Mouse (Mus musculus): ENCODE data around the gene Pold2.
"Not testable (repeated sequence)": the region's sequence is repeated elsewhere in the genome, so short reads cannot be mapped to it uniquely, and the experiment has no call there.

Gene Pold2

DNA sequence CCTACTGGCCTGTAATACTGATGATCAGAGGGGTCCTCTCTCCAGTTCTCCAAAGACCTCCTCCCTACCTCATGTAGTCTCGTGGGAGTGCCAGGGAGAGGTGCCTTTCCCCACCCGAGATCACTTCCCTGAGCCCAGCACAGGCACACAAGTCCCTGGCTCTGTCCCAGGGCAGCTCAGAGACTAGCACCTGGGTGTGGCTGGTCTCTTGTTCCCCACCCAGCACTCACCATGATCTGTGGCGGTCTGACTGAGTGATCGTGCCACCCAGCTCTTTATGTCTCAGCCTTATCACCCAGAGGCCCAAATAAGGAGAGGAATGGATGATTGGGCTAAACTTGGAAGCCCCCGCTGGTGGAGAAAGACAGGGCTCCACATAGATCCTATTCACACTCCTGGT is 20.4 kb upstream of the Pold2 start, which contains the start of gene Myl7:
Myl7 (minus strand) TSS at position 252 of the 400 bp plus-strand sequence.
- in situ Hi-C loops (cut with MboI; ENCODE audit: low sequenced_read_pairs): no loop called here

DNA sequence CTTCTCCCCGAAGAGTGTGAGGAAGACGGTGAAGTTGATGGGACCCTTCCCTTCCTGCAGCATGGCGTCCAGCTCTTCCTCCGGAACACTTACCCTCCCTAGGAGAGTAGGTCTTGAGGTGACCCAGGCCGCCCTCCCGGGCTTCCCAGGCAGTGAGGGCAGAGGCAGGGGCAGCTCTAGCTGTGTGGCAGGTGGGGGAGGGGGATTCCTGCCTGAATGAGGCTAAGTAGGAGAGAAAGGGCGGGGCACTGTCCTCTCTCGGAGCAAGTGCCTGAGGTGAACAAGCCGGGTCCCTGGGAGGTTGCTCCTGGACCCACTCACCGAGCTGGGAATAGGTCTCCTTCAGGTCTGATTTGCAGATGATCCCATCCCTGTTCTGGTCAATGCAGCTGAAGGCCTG is 19.7 kb upstream of the Pold2 start:
- in situ Hi-C loops (cut with MboI; ENCODE audit: low sequenced_read_pairs): no loop called here

DNA sequence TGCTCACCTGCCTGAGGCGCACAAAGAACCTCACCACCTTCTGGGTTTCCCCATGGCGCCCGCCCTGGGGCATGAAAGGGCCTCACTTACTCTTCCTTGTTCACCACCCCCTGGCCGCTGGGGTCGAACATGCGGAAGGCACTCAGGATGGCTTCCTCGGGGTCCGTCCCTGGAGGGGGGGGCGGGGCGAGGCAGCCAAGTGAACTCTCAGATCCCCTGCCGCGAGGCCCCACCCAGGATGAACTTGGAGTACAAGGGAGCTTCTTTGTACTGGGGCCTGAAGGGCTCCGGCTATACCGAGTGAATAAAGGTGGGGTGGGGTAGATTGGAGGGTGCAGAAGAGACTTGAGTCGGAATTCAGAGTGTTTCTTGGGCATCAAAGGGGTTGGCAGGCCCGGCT is 19.1 kb upstream of the Pold2 start:
- in situ Hi-C loops (cut with MboI; ENCODE audit: low sequenced_read_pairs): no loop called here

DNA sequence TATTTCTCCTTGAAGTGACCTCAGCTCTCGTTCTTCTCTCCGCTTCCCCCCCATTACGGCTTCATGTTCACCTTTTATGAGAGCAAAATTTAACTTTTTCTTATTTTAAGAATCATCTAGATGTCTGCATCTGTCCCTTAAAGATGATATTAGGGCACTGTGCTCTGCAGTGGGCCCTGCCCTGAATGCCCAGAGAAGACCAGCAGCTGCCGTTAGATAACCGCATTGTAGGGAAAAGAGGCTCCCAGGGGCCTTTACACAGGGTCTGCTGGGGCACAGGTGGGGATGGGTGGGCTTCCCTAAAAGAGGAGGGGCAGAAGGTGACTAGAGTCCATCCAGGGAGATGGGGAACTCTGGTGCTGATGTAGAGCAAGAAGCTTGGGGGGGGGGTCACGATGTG is 15.7 kb upstream of the Pold2 start:
- in situ Hi-C loops (cut with MboI; ENCODE audit: low sequenced_read_pairs): no loop called here

DNA sequence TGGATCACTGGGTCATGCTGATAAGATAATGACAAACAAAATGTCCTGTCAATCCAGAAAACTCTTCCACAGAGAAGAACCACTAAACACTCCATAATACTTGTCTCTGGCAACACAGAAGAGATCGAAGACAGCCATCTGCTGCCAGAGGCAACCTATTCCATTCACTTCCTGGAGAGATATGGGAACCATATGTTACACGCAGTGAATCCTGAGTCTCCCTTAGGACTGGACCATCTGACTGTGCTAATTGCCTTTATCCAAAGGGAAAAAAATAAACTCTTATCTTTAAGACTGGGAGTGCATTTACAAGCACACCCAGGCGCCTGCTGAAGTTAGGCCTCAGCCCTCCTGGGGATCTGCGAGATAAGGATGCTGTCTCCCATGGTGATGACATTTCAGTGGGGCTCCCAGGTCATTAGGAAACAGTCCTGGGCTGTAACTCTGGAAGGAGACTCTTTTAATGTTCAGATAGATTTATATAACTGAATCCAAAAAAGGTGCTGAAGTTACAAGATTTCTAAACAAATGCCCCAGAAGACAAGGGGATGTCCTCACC is 14.8 kb upstream of the Pold2 start:
- in situ Hi-C loops (cut with MboI; ENCODE audit: low sequenced_read_pairs): no loop called here

DNA sequence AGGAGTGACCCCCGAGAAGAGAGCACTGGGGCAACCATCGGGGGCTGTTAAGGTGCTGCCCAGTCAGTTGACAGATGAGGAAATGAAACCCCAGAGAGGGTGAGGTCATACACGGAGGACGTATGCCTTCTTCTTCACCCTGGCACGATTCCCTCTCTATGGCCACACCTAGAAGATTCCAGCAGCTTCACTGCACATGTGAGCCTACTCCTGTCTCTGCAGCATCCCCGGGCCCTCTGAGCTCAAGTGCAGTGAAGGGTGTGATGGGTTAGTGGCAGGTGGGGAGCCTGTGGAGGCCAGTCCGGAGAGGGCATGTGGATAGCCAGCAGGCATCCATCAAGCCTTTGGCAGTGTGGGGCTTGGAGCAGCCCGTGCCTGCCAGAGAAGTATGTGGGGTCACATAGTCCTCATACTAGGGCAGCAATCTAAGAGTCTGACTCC is 14.1 kb upstream of the Pold2 start:
- in situ Hi-C loops (cut with MboI; ENCODE audit: low sequenced_read_pairs): no loop called here

DNA sequence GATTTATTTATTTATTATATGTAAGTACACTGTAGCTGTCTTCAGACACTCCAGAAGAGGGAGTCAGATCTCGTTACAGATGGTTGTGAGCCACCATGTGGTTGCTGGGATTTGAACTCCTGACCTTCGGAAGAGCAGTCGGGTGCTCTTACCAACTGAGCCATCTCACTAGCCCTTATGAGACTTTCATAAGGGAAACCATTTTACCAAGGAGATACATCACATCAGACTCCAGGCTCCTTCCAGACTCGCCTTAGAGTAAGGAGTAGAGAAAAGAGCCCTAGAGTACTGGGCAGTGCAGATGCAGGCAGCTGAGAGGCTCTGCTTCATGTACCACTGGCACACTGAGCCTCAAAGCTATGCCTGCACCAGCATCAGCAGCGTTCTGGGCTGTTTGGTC is 10.5 kb upstream of the Pold2 start:
- in situ Hi-C loops (cut with MboI; ENCODE audit: low sequenced_read_pairs): not testable (repeated sequence)

DNA sequence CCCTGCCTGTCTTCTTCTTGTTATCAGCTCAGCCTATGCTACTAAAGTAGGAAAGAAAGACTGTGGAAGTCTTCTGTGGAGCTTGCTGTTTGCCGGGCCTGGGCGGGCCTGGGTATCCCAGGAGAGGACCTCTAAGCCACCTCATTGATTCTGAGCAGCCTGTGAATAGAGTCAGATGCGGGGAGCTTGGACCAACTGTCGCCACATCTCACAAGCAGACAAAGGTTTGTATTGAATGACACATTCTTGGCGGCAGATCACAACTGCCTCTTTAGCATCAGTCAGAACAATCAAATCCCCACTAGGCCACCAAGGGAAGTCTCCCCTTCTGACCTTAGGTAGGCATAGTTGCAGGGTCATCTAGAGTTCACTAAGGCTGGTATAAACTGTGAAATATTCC is 9.2 kb upstream of the Pold2 start:
- in situ Hi-C loops (cut with MboI; ENCODE audit: low sequenced_read_pairs): no loop called here

DNA sequence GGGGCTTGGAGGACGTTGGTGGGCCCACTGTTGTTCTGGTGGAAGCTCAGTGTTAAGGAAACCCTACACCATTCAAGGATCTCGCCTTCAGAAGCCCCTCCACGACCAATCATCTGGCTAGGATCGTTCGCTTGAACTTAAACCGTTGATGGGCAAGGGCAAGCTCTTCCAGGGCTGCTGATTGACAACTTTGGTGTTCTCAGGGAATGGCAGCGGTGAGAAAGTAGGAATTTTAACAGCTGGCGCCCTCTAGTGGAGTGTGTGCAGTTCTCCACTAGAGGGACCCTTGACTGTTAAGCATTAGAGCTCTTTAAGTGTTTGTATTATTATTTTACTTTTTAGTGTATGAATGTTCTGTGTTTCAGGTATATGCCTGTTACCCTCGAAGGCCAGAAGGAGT is 8.1 kb upstream of the Pold2 start:
- in situ Hi-C loops (cut with MboI; ENCODE audit: low sequenced_read_pairs): no loop called here

DNA sequence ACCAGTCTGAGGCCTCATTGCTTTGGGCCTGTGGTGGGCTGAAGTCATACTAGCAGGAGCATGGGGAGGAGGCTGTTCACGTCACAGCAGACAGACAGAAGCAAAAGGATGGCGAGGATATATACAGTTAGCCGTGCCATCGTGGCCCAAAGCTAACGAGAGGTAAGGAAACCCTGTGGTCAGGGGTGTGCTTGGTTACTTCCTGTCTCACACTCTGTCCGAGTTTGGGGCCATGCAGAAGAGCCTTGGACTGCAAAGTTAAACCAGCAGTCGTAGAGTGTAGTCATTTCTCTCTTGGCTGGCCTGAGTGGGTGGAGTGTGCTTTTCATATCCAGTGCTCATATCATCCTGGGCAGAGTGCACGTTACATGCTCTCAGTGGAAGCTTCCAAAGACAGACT is 4.4 kb upstream of the Pold2 start:
- in situ Hi-C loops (cut with MboI; ENCODE audit: low sequenced_read_pairs): no loop called here

DNA sequence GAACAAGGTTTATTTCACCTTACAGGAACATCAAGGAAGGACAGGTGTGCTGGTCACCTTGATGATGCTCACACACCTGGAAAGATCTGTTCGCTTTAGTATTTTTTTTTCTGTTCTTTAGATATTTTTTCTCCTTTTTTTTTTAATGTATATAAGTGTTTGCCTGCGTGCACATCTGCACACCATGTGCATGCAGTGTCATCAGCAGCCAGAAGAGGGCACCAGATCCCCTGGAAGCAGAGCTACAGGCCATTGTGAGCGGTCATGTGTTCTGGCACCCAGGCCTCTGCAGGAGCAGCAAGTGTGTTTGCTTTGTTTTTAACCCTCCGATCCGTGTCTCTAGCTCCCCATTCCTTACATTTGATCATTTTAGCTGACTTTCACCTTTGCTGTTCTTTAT is 1.8 kb upstream of the Pold2 start:
- in situ Hi-C loops (cut with MboI; ENCODE audit: low sequenced_read_pairs): no loop called here

DNA sequence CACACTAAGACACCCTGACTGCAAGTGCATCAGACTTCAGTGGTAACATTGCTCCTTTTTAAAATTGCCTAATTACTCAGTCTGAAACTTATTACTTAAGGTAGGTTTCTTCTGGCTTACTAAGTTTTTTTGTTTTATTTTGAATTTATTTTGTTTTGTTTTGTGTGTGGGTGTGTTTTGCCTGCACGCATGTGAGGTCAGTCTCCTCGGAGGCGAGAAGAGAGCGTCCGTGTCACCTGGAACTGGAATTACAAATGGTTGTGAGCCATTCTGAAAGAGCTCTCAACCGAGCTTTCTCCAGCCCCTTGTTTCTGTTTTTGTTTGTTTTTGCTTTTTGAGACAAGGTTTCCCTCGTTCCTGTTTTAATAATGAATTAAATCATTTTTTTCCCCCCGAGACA is 569 bp upstream of the Pold2 start:
- in situ Hi-C loops (cut with MboI; ENCODE audit: low sequenced_read_pairs): no loop called here

DNA sequence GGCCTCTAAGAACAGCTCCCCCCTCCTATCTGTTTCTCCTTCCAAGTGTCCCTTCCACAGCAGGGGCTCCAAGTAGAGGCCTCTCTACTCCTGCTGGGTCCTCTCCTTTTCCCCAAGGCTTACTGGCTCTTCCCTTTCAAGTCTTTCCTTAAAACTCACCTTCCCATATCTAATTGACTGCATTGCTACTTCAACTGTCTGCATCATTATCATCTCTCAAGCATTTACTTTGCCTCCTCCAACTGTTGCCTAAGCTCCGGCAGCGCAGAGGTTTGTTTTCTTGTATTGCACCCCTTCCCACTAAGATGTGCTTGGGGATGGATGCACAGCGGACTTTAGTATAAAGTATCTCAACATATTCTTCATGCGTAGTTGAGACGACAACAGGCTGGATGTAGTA is 671 bp downstream of the Pold2 start:
- in situ Hi-C loops (cut with MboI; ENCODE audit: low sequenced_read_pairs): no loop called here

DNA sequence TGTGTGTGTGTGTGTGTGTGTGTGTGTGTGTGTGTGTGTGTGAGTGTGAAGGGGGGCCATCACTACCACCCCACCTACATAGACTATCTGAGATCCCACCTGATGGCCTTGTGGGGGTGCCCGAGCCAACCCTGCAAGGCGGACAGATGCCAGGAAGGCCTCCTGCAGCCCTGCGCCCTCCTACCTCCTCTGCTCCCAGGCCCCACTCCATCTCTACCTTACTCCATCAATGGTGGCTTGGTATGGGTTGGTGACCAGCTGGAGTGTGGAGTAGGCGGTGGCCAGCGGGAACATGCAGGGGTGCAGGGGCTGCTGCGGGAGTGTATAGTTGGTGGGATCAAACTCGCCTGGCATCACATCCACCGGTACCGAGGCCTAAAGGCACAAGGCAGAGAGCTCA is 4.9 kb downstream of the Pold2 start:
- in situ Hi-C loops (cut with MboI; ENCODE audit: low sequenced_read_pairs): no loop called here

DNA sequence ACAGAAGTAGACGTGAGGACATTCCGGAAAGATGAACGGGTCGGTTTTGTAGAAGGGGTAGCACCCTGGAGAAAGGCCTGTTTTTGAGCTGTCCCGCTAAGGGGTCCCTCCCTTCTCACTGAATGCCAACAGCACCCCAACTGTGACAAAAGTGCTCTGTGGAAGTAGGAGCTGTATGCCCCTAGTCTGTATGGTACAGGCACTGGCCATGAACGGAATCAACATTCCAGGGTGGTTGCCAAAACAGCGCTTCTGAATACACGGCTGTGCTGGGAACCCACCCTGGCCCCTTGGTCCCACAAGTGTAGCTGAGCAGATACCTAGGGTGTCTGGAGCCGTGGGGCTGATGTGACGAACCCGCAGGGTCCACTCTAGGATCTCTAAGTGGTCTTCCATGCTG is 5.4 kb downstream of the Pold2 start:
- in situ Hi-C loops (cut with MboI; ENCODE audit: low sequenced_read_pairs): no loop called here

DNA sequence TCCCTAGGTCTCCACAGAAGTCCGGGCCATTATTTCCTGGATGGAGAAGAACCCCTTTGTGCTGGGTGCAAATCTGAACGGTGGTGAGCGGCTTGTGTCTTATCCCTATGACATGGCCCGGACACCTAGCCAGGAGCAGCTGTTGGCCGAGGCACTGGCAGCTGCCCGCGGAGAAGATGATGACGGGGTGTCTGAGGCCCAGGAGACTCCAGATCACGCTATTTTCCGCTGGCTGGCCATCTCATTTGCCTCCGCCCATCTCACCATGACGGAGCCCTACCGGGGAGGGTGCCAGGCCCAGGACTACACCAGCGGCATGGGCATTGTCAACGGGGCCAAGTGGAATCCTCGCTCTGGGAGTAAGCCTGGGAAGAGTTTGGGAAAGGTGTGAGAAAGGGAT is 8.0 kb downstream of the Pold2 start:
- in situ Hi-C loops (cut with MboI; ENCODE audit: low sequenced_read_pairs): no loop called here

DNA sequence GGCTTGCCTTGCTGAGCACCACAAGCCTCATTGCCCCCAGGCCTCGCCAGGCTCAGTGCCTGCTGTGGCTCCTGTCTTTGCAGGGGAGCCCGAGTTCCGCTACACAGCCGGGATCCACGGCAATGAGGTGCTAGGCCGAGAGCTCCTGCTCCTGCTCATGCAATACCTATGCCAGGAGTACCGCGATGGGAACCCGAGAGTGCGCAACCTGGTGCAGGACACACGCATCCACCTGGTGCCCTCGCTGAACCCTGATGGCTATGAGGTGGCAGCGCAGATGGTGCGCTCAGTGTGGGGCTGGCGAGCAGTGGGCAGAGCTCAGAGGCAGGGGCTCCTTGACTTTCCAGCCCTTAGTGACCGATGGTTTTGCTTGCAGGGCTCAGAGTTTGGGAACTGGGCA is 8.8 kb downstream of the Pold2 start:
- in situ Hi-C loops (cut with MboI; ENCODE audit: low sequenced_read_pairs): no loop called here

DNA sequence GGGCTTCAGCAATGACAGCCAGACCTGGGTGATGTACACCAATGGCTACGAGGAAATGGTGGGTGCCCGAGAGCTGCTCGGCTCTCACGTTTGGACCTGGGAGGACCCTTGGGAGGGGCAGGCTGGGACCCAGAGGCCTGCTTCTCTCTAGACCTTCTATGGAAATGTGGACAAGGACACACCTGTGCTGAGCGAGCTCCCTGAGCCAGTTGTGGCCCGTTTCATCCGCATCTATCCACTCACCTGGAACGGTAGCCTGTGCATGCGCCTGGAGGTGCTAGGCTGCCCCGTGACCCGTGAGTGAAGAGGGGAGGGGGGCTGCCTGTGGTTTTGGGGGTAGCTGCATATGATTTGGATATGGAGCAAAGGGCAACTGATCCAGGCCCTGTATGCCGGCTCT is 9.8 kb downstream of the Pold2 start:
- in situ Hi-C loops (cut with MboI; ENCODE audit: low sequenced_read_pairs): no loop called here

DNA sequence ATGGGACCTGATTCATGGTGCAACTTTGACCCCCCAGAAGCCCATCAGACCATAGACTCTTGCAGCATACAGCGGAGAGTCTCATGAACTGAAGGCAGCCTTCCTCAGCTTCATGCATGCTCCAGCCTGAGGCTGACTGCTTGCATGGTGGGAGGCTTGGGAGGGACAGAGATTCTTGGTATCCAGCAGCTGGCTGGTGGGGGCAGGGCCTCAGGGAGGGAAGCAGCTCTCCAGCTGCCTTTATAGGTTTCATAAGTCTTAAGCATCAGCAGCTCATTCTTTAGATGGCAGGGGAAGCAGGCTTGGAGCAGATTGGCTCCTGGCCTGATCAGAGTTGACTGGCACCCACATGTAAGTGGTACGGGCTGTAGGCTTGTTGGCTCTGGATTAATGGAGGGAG is 10.9 kb downstream of the Pold2 start:
- in situ Hi-C loops (cut with MboI; ENCODE audit: low sequenced_read_pairs): no loop called here

DNA sequence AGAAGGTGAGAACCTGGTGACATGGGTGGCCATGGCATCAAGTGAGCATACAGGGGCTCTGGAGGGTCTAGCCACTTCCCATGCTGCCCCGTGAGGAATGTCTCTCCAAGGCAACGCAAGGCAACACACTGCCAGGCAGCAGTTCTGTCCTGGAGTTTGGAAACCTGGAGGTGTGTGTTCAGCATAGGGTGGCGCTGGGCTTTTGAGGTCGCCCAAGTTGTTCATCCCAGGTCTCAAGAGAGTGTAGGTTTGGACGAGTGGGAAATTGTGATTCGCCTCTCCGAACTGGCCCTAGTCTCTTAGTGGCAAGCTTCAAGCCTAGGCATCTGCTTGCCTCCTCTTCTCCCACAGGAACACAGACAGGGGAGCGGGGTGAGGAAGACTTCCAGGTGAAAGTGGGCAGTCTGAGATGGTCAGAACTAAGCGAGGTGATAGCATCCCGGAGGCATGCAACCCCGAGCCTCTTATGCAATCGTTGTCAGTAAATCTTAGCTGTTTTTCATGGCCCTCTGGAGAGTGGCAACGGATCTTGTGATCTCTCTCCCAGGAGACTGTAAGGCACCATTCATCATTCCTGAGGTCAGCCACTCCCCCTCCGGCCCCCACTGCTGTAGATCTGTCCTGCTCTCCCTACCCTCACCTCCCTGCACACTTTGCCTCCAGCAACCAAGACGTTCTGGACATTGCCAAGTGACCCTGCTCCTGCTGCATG is 15.5 kb downstream of the Pold2 start:
- in situ Hi-C loops (cut with MboI; ENCODE audit: low sequenced_read_pairs): no loop called here

DNA sequence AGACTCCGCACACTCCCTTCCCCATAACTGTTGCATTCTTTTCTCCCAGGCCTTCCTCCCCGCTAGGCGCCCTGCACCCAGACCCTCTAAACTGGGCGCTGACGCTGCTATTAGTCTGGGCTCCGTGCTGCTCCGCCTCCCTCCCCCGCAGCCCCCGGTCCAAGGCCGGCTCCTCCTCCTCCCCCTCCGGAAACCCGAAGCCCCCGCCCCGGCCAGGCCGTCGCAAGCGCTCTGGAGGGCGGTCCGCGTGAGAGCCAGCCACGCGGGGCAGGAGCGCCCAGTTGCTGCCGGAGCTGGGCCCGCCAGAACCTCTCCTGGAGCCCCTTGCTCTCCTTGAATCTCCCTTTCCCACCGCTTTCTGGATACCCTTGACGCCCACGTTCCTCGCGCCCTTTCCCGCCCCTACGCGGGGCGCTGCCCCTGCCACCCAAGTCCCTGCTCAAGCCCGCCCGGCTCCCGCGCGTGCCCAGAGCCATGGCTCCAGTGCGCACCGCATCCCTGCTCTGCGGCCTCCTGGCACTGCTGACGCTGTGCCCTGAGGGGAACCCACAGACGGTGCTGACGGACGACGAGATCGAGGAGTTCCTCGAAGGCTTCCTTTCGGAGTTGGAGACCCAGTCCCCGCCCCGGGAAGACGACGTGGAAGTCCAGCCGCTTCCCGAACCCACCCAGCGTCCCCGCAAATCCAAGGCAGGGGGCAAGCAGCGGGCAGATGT is 16.3 kb downstream of the Pold2 start, which contains the start of gene Aebp1:
Aebp1 (plus strand) TSS at position 270 of the 716 bp plus-strand sequence.
- in situ Hi-C loops (cut with MboI; ENCODE audit: low sequenced_read_pairs): no loop called here

DNA sequence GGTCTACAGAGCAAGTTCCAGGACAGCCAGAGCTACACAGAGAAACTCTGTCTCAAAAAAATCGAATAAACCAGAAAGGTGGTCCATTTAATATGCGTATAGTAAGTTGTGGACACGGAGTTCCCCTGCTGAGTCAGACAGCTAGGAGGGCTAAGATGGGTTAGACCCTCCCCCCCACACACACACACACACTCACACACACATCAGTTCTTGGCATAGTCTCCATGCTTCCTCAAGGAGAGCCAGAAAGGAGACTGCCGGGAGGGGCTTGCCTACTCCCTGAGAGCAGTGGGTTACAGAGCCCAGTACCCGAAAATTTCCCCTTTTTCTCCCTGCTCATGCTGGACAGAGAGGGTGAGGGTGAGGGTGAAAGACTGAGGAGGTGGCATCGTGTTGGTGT is 17.5 kb downstream of the Pold2 start:
- in situ Hi-C loops (cut with MboI; ENCODE audit: low sequenced_read_pairs): no loop called here

All from CH12F3 (cell line).